In genomic region chr5:135929685-135930424, GRCm38 (mm10) we compare ENCODE assay signal across 24 mouse cellular contexts. TPM values are rescaled to one million over a fixed set of nuclear protein-coding genes. Genes with fewer than 3 reads are reported as not detected.
"Had no signal": no experiment of that assay in that cellular context is flagged by ENCODE, and none has a peak within 500 bp of the region (broad histone marks: within the 10 kb centered on the region; RNA-seq: fewer than 3 reads in every experiment).

No protein-coding gene starts in this region.

- H3K9me3 ChIP-seq: limb, embryonic 15.5 days; liver, embryonic 15.5 days; midbrain, embryonic 10.5 days; neural tube, embryonic 12.5 days had no signal

- DNase-seq: kidney, postnatal 10 days; kidney, postnatal 4 days; lung, embryonic 14.5 days; lung, postnatal 10 days; lung, postnatal 4 days; midbrain, embryonic 14.5 days; right cerebral cortex, postnatal 4 days; spleen, adult 18-20 months; thymus, adult 2 months; thymus, postnatal 25 days had no signal

- H3K4me3 ChIP-seq: limb, embryonic 15.5 days; liver, embryonic 15.5 days; midbrain, embryonic 10.5 days; neural tube, embryonic 12.5 days had no signal

- H3K27me3 ChIP-seq: limb, embryonic 15.5 days; liver, embryonic 15.5 days; neural tube, embryonic 12.5 days had no signal

- H3K4me2 ChIP-seq: limb, embryonic 15.5 days; liver, embryonic 15.5 days; lung, embryonic 14.5 days; neural tube, embryonic 12.5 days had no signal

- H3K27ac ChIP-seq: layer of hippocampus, adult 2 months; limb, embryonic 15.5 days; liver, embryonic 15.5 days; midbrain, embryonic 10.5 days; neural tube, embryonic 12.5 days had no signal

- H3K9ac ChIP-seq: limb, embryonic 15.5 days; liver, embryonic 15.5 days; lung, embryonic 14.5 days; neural tube, embryonic 12.5 days had no signal

RNA-seq across cellular contexts. Expression of gene Hspb1, which starts 42.1 kb away (rescaled TPM):
- total RNA-seq: megakaryocyte, adult 5-6 weeks; neutrophil, adult 5-6 weeks had no signal

RNA-seq across cellular contexts. Expression of gene Zp3, which starts 50.0 kb away (rescaled TPM):
- total RNA-seq: layer of hippocampus, adult 2 months; layer of hippocampus, postnatal 10 days; left cerebral cortex, adult 18-20 months; left cerebral cortex, postnatal 14 days; neutrophil, adult 5-6 weeks had no signal
- polyA plus RNA-seq: kidney, embryonic 14.5 days; limb, embryonic 11.5 days; liver, embryonic 15.5 days; lung, embryonic 14.5 days; midbrain, embryonic 10.5 days; midbrain, embryonic 14.5 days; neural tube, embryonic 12.5 days; stomach, embryonic 14.5 days; urinary bladder, adult 2 months had no signal
